Mouse (Mus musculus) neural tube, embryonic 10.5 days (tissue): ENCODE measurements around the gene Zbtb22.

Experiments
- DNase-seq: peaks from one replicate; pipeline ENCODE4 v3.0.0-alpha.2; 2017; ENCODE audit warnings: low spot score; ENCODE audit errors: extremely low spot score

Gene Zbtb22

GRCm38 (mm10) chr17:33941381-33941780 lies 25.7 kb downstream of the Zbtb22 start:
- DNase-seq: no peak

- DNase-seq: no peak
Measured at GRCm38 (mm10) chr17:33943454-33943853, 27.8 kb downstream of the Zbtb22 start.

DNA sequence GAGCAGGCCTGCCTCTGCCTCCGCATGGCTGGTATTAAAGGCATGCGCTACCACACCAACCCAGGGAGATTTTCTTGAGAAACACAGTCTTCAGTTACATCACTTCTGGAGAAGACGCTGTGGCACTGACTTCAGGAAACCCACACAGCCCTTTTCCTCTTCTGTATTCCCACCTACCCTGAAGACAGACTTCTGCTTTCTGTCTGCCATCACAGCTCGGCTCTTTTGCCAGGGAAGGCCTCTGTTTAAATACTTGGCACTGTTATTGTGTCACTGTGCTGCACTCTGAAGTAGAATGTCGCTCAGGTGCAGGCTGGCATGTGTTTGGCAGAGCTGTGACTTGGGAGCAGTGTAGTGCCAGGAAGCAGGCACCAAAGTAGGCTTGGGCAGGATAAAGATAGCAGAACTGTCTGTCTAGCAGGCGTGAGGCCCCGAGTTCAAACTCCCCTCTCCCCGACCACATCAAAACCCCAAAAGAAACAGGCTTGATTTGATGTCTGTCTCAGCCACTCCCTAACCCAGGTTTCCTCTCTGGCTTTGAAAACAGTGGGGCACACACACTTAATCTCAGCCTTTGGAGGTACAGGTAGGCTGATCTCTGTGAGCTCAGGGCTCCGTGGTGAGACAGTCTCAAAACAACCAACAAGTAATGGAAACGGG lies 31.9 kb downstream of the Zbtb22 start:
- no peak for DNase-seq

GRCm38 (mm10) chr17:33948090-33948904 lies 32.6 kb downstream of the Zbtb22 start:
- DNase-seq: no peak

DNA sequence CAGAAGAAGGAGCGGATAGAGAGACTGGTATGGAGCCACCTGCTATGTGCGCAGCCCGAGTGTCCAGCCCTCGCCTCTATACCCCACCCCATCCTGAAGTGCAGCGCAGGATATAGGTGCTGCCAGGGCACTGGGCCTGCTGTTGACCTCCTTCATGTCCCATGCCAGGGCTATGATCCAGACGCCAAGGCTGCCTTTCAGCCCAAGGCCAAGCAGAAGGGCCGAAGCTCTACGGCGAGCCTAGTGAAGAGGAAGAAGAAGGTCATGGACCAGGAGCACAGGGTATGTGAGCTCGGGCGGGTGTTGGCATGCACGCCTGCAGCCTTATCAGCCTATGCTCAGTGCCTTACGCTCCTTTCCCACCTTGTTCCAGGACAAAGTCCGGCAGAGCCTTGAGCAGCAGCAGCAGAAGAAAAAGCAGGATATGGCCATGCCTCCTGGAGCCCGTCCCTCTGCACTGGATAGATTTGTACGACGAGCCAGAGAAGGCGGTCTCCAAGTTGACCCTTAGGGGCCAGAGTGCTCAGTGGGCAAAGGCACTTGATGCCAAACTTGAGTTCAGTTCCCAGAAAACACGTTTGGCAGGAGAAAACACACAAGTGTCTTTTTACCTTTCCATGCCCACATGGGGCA lies 33.3 kb downstream of the Zbtb22 start:
- DNase-seq: no peak

DNA sequence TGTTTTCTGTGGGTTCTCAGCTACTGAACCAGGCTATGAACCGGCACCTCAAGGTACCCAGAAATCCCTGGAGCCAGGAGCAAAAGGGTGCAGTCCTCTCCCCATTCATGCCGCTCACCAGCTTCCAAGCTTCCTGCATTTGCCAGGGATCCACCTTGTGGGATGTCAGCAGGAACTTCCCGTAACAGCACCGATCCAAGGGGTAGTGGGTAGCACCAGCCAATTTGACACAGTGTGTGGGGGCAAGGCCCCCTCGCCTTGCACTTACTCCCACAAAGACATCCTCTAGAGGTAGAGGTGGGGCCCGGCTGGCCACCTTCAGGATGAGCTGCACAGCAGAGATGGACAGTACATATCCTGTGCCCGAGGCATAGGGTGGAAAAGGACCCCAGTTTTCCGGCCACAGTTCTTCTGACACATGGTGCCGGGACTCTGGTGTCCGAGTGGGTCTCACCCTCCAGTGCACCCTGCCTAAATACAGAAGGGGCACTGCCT lies 34.5 kb downstream of the Zbtb22 start:
- no peak for DNase-seq

- DNase-seq: peak; percentile 89
Measured at GRCm38 (mm10) chr17:33951021-33951946, 35.6 kb downstream of the Zbtb22 start, which contains the start of gene B3galt4. B3galt4 (minus strand) TSS chr17:33951488.

GRCm38 (mm10) chr17:33952015-33952414 lies 36.3 kb downstream of the Zbtb22 start:
- peak; percentile 18 for DNase-seq

DNA sequence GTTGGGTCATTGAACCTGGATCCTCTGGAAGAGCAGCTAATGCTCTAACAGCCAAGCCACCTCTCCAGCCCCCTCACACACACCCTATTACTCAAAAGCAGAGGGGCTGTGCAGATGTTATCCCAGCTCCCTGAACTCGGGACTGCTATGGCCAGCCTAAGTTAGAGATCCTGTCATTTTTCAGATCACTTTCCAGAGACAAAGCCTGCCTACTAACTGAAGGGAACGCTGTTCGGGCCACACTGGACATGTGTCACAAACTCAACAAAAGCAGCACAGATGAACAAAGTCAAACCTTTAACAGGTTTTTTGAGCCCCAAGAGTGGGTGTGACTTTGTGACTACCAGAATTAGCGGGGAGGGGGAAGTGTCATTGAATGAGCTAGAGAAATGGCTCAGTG lies 37.2 kb downstream of the Zbtb22 start:
- no peak for DNase-seq

GRCm38 (mm10) chr17:33953310-33953709 lies 37.6 kb downstream of the Zbtb22 start:
- no peak for DNase-seq

- DNase-seq: no peak
Measured at GRCm38 (mm10) chr17:33953961-33954565, 38.4 kb downstream of the Zbtb22 start.

DNA sequence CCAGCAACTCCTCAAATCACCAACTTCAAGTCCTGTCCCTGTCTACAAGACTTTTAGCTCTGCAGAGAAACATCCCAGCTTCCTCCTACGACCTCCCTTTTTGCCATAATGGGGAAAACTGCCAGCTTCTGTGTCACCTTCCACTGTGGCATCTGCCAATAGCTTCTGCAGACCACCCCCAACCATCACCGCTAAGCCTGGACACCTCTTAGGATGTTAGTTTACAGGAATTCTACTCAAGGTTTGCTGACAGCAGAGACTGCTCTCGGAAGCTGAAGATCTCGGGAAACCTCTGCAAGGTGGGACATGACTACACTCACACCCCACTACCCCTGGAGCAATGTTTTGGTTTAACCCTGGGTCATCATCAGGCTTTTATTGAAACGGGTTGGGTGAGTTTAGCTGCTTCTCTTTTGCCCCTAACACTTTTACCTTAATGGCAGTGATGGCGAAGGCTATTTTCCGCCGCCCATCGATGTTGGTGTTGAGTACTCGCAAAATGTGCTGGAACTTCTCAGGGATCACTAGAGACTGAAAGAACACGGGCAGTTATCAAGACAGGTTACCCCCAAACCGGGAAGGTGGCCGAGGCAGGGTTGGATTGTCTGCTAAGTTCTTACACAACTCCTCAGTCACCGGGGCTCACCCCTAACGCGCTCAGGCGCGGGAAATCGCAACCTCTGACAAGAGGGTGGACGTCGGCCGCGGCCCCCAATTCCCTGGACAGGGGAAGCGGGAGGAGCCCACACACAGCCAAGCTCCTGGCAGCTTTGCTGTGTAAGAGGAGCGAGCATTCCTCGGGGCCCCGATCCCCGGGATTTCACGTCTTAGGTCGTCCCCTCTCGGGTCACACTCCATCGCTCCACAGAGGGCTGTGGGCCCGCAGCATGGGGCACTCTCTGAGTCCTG lies 39.2 kb downstream of the Zbtb22 start:
- DNase-seq: no peak

- peak; percentile 93 for DNase-seq
Measured at GRCm38 (mm10) chr17:33955555-33956214, 40.0 kb downstream of the Zbtb22 start, which contains the start of the genes Vps52 and Rps18. Vps52 (plus strand) TSS chr17:33955812. Rps18 (minus strand) TSS chr17:33956001.

- DNase-seq: no peak
Measured at GRCm38 (mm10) chr17:33956336-33956735, 40.6 kb downstream of the Zbtb22 start.

- DNase-seq: no peak
Measured at GRCm38 (mm10) chr17:33957493-33957892, 41.8 kb downstream of the Zbtb22 start.

DNA sequence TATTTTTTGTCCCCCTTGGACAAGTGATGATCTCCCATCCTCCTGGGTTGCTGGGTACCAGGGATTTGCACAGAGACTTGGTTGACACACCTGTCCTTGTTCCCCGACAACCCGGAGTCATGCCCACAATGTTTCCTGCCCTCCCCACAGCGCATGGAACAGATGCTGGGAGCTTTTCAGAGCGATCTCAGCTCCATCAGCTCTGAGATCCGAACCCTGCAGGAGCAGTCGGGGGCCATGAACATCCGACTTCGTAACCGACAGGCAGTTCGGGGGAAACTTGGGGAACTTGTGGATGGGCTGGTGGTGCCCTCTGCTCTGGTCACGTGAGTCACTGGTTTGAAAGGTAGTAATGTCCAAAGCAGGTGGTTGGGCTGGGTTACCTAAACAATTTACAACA lies 42.7 kb downstream of the Zbtb22 start:
- no peak for DNase-seq

DNA sequence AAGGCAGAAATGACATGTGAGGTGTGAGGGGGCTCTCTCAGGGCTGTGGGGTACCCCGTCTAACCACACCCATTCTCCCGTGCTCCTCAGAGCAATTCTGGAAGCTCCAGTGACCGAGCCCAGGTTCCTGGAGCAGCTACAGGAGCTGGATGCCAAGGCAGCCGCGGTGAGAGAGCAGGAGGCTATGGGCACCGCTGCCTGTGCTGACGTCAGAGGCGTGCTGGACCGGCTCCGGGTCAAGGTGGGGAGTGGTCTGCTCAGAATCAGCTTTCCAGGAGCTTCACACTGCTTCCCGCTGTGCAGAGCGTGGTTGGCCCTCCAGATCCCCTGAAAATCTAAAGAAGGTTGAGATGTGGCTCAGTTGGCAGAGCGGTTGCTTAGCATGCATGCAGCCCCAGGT lies 43.4 kb downstream of the Zbtb22 start:
- DNase-seq: no peak

- no peak for DNase-seq
Measured at GRCm38 (mm10) chr17:33959948-33960347, 44.2 kb downstream of the Zbtb22 start.

- no peak for DNase-seq
Measured at GRCm38 (mm10) chr17:33962876-33963275, 47.2 kb downstream of the Zbtb22 start.
